Mouse (Mus musculus) skeletal muscle tissue, adult 2 months (tissue): ENCODE measurements around the gene Mettl23.
"Not testable (repeated sequence)": the region's sequence is repeated elsewhere in the genome, so short reads cannot be mapped to it uniquely, and the experiment has no call there.

Experiments
- DNase-seq: peaks from one replicate; pipeline ENCODE4 v3.0.0-alpha.2; 2012; ENCODE audit warnings: low read depth, low spot score

Gene Mettl23

DNA sequence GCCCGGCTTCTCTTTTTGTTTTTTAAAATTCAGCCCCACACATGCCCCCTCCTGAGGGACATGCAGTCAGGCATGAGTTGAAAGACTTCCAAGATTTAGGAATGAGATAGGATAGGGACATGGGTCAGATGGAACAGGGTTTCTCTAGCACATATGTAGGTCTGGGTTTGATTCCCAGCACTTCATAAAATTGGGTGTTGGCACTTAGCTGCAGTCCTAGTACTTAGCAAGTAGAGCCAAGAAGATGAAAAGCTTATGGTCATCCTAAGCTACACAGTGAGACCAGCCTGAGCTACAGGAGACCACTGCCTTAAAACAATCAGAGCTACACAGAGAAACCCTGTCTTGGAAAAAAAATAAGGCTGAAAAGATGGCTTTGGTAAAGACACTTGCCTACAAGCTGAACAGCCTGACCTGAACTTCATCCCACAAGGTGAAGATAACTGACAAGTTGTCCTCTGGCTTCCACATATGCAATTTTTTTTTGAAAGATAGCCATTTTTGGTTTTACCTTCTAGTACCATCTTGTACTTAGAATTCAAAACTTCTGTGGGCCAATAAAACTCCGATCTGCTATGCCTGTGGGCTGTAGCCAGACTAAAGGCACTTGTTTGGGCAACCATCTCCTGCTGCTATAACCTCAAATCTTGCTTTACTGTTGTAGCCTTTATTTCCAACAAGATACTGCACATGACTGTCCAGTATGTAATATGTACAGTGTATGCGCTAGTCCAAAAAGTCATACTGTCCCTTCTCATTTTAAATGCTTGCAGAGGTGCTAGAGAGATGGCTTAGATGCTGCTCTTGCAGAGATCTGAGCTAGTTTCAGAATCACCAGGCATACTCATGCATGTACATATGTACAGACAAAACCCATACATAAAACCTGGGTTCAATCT, 4.4 kb downstream of the Mettl23 start:
- DNase-seq = no peak

GRCm38 (mm10) chr11:116848086-116848876, 5.2 kb downstream of the Mettl23 start:
- no peak for DNase-seq

GRCm38 (mm10) chr11:116848877-116849178, 5.8 kb downstream of the Mettl23 start:
- DNase-seq = not testable (repeated sequence)

GRCm38 (mm10) chr11:116849587-116849986, 6.5 kb downstream of the Mettl23 start:
- DNase-seq = no peak

DNA sequence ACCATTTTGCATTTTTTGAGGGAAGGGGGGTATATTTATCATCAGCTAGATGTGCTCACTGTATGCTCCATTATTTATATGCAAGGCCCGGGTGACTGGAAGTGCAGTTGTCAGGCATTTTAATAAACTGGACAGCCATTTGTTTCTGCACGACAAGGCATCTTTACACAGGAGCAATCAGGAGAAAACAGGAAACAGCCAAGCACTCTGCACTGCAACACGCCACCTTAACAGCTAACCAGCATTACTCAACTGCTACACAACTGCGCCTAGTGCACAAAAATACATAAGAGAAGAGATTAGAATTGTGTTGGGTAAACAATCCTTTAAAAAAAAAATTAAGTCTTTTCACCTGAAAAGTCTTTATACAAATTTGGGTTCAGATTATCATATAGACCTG, 7.0 kb downstream of the Mettl23 start:
- DNase-seq = no peak

DNA sequence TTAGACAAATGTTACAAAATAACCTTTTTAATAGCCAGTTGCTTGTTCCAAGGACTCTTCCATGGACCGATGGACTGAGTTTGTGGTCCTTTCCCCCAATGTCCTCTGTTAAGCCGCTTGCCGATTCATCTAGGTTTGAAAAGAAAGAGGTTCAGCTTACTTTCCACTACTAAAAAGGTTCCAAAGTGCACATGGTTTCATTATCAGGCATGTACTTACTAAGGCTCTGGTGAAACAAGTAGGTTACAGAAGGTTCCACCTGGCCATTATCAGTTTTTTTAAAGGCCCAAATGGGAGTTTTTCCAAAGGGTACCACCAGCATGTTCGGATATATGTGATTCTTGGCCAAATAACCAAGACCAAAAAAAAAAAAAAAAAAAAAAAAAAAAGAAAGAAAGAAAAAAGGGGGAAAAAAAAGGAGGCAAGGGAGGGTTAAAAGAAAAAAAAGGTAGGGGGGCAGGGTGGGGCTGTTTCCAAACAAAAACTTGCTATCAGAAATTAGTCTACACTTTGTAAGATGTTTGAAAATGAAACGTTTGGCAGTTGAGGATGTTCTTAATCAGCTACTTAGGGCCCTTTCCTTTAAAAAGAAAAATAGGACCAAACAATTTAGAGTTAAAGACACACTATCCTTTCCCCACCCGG, 7.9 kb downstream of the Mettl23 start:
- DNase-seq = no peak

GRCm38 (mm10) chr11:116851576-116852290, 8.7 kb downstream of the Mettl23 start:
- DNase-seq = no peak

- peak; percentile 62 for DNase-seq
Observed at GRCm38 (mm10) chr11:116852291-116852890, 9.3 kb downstream of the Mettl23 start, which contains the start of gene Mfsd11. TSS of gene Mfsd11 (plus strand) at chr11:116852440.

GRCm38 (mm10) chr11:116852891-116853511, 9.9 kb downstream of the Mettl23 start, which contains the start of gene Srsf2:
TSS of gene Srsf2 (minus strand) at chr11:116853094.
- peak; percentile 96 for DNase-seq

- peak; percentile 95 for DNase-seq
Observed at GRCm38 (mm10) chr11:116853512-116853928, 10.4 kb downstream of the Mettl23 start.

DNA sequence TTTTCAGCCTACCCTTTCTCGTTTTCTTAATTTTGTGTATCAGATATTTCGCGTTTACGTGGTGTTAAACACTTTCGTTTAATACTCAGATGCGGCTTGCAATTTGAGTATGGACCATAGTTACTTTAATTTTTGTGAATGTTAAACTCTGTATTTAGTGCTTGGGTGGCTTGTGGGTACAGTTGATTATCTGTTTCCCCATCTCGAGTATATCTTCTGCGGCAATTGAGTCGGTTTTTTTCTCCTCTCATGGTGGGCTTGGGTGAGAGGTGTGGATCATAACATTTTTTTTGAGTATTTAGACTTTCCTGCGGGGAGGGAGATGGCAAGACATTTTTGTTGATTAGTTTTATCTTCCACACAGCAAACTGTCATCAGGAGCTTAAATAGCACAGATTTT, 11.2 kb downstream of the Mettl23 start:
- DNase-seq = no peak

DNA sequence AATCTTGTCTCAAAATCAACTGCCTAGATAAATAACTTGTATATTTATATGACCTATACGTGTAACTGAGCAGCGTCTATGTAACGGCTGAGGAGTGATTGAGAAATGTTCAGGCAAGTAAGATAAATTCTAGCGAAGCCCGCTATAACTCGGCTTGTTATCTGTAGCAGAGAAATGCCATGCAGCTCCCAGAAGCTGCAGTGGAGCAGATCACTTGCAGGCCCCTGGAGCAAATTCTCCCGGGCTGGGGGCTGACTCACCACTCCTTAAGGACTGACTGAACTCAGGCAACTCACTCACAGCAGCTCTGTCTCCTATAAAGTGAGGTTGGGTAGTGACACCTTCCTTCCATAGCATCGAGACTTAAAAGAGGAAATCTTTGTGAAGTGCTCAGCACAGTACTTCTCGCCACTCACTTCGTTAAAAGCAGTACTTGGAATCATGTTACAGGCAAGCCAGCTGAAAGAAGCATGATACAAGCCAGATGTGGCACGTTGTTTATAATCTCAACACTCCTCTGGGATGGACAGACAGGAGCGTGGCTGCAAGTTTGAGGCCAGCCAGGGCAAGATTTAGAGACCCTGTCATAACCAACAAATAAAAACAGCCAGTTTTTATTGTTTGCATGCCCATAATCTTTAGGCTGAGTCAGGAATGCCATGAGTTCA, 14.2 kb downstream of the Mettl23 start:
- no peak for DNase-seq

GRCm38 (mm10) chr11:116864444-116864843, 21.4 kb downstream of the Mettl23 start:
- no peak for DNase-seq

GRCm38 (mm10) chr11:116865945-116866585, 23.0 kb downstream of the Mettl23 start:
- DNase-seq = no peak

GRCm38 (mm10) chr11:116868129-116868528, 25.1 kb downstream of the Mettl23 start:
- peak; percentile 76 for DNase-seq

DNA sequence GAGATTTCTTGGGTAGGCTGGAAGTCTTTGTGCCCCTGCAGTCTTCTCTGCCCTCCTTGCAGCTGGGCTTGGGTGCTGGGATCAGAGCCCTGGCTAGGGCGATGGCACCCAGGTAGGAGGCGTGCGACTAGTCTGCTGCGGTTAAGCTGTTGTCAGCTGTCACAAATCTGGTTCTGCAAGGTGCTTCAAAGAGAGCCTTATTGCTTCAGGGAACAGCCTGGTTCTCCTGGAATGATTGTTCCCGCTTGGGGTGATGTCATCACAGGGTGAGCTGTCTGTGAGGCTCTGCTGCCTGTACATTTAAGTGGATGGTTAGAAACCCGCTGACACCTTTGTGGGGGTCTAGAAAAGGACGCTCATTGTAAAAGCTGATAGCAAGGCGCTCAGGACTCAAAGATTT, 26.1 kb downstream of the Mettl23 start:
- DNase-seq = no peak

DNA sequence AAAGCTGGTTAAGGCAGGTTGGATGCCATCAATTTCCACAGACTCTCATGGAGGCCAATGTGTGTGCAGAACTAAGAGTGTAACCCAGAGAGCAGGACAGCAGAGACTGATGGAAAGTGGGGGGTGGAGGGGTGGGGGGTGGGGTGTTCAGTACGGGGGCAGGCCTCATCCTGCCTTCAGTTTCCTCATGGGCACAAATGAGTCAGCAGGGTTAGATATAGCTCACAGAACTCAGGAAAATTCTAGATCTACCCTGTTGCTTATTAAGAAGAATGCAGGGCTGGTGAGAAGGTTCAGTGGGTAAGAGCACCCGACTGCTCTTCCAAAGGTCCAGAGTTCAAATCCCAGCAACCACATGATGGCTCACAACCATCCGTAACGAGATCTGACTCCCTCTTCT, 26.6 kb downstream of the Mettl23 start:
- no peak for DNase-seq

DNA sequence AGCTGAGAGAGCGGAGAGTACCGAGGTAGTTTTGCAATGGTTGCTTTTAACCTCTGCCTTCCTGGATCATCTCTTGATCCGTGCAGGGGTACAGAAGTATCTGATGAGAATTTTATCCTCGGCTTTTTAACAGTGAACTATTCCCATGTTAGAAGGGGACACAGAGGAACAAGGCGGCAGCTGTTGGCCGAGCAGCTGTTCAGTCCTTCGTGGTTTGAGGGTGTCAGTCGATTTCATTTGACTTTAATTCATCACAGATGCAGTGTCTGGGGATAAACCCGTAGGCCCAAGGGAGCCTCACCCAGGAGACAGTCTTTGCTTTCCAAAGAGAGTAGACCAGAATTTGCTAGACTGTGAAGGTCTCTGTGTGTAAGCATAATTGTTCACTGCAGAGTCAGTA, 28.5 kb downstream of the Mettl23 start:
- no peak for DNase-seq

GRCm38 (mm10) chr11:116873987-116874386, 30.9 kb downstream of the Mettl23 start:
- DNase-seq = no peak

- DNase-seq = no peak
Observed at GRCm38 (mm10) chr11:116878454-116878853, 35.4 kb downstream of the Mettl23 start.
